In genomic region chr4:135912835-135913234, GRCm38 (mm10) we compare ENCODE assay signal across 10 mouse cellular contexts. TPM values are rescaled to one million over a fixed set of nuclear protein-coding genes. Genes with fewer than 3 reads are reported as not detected.
DNase-seq lines count a peak whose midpoint lies in the region; ATAC-seq and TF ChIP-seq lines count a peak whose summit lies in the region.
"Had no signal": no experiment of that assay in that cellular context is flagged by ENCODE, and none has a peak within 500 bp of the region (broad histone marks: within the 10 kb centered on the region; RNA-seq: fewer than 3 reads in every experiment).

No protein-coding gene starts in this region.

- DNase-seq in 416B (ENCODE audit: low read depth) = peak; percentile 32
- peak; percentile 79 for DNase-seq in brain, embryonic 14.5 days (ENCODE audit: low read depth)
- DNase-seq in liver, postnatal 0 days = no peak
- no peak for DNase-seq in thymus, postnatal 4 days
- no peak for DNase-seq in layer of hippocampus, adult 9-11 months
- DNase-seq in cerebellum, adult 11-12 months = no peak
- DNase-seq: heart, postnatal 36 days; thymus, adult 2 months had no signal

- no peak for TF ChIP-seq CTCF in brain, embryonic 14.5 days (IDR thresholded peaks at IDR 0.05; ENCODE audit: borderline replicate concordance, extremely low read depth, insufficient read depth, insufficient read length)
- TF ChIP-seq CTCF in liver, postnatal 0 days (IDR thresholded peaks at IDR 0.05; ENCODE audit: low read depth) = no peak

- no peak for TF ChIP-seq POLR2A in brain, embryonic 14.5 days (IDR thresholded peaks at IDR 0.05; ENCODE audit: borderline replicate concordance, extremely low read depth, insufficient read depth, insufficient read length, poor library complexity, severe bottlenecking)

- TF ChIP-seq EP300 in liver, postnatal 0 days (IDR thresholded peaks at IDR 0.05; ENCODE audit: low read depth) = no peak

- no peak overlapping the region for H3K4me2 ChIP-seq in hindbrain, embryonic 12.5 days (replicated peaks)
- H3K4me2 ChIP-seq in liver, postnatal 0 days (ENCODE audit: low read depth, low read length) = peak overlapping the region; percentile 14; the same call in 1 of the 2 replicates

- no peaks in the 10 kb centered on the region for H3K36me3 ChIP-seq in hindbrain, embryonic 12.5 days
- peaks cover 4% of the 10 kb centered on the region; the same call in 1 of the 2 replicates for H3K36me3 ChIP-seq in liver, postnatal 0 days (replicated peaks; ENCODE audit: insufficient read depth, low read length)

- H3K27ac ChIP-seq in hindbrain, embryonic 12.5 days = peak overlapping the region; percentile 50
- H3K27ac ChIP-seq in liver, postnatal 0 days (ENCODE audit: low read depth) = no peak overlapping the region; the same call in 1 of the 2 replicates

- no peak overlapping the region for H3K9ac ChIP-seq in hindbrain, embryonic 12.5 days
- H3K9ac ChIP-seq in liver, postnatal 0 days (replicated peaks) = no peak overlapping the region

- no peaks in the 10 kb centered on the region for H3K9me3 ChIP-seq in hindbrain, embryonic 12.5 days (replicated peaks)
- no peaks in the 10 kb centered on the region for H3K9me3 ChIP-seq in liver, postnatal 0 days (ENCODE audit: low read length)

- ATAC-seq in hindbrain, embryonic 12.5 days (ENCODE audit: low FRiP score) = peak; percentile 87
- peak; percentile 41; the same call in 1 of the 2 replicates for ATAC-seq in liver, postnatal 0 days
- ATAC-seq in monocyte, adult 5-6 weeks (replicated peaks; ENCODE audit: insufficient number of reproducible peaks, low FRiP score, low TSS enrichment, poor library complexity, severe bottlenecking) = no peak

- H3K4me1 ChIP-seq in hindbrain, embryonic 12.5 days = peaks cover 11% of the 10 kb centered on the region
- peaks cover 7% of the 10 kb centered on the region; the same call in 1 of the 2 replicates for H3K4me1 ChIP-seq in liver, postnatal 0 days (ENCODE audit: insufficient read depth)

- H3K4me3 ChIP-seq in hindbrain, embryonic 12.5 days = no peak overlapping the region
- H3K4me3 ChIP-seq in liver, postnatal 0 days (ENCODE audit: low read depth, low read length) = peak overlapping the region; percentile 1; the same call in 1 of the 2 replicates

- 27% methylated on average over 3 of the region's 3 CpGs for WGBS in hindbrain, embryonic 12.5 days
- WGBS in liver, postnatal 0 days (ENCODE audit: insufficient replicate concordance) = 35% methylated on average over 3 of the region's 3 CpGs

- no peaks in the 10 kb centered on the region for H3K27me3 ChIP-seq in hindbrain, embryonic 12.5 days
- H3K27me3 ChIP-seq in liver, postnatal 0 days (ENCODE audit: insufficient read depth, low read length) = no peaks in the 10 kb centered on the region

RNA-seq across cellular contexts. Expression of gene Fuca1, which starts 7.7 kb away (rescaled TPM):
- 41.7 and 43.1 TPM in 2 replicates for polyA plus RNA-seq in brain, embryonic 14.5 days (2012; rRNA removed)
- polyA plus RNA-seq in hindbrain, embryonic 12.5 days (2016; fragmentation: Nextera tagmentation; extraction: Ambion mirVana) = 50.2 and 54.1 TPM in 2 replicates
- polyA plus RNA-seq in liver, postnatal 0 days (2015; fragmentation: Nextera tagmentation; extraction: Ambion mirVana) = 45.2 and 50.7 TPM in 2 replicates
- total RNA-seq in monocyte, adult 5-6 weeks (2017) = 180 to 259 TPM (median 226 TPM) in 3 replicates

RNA-seq across cellular contexts. Expression of gene Cnr2, which starts 17.6 kb away (rescaled TPM):
- polyA plus RNA-seq in brain, embryonic 14.5 days (2012; rRNA removed) = 0.19 and 0.25 TPM in 2 replicates
- 0.15 and 0.29 TPM in 2 replicates for polyA plus RNA-seq in hindbrain, embryonic 12.5 days (2016; fragmentation: Nextera tagmentation; extraction: Ambion mirVana)
- polyA plus RNA-seq in liver, postnatal 0 days (2015; fragmentation: Nextera tagmentation; extraction: Ambion mirVana) = 2.5 and 2.6 TPM in 2 replicates
- 12.0 to 23.7 TPM (median 19.9 TPM) in 3 replicates for total RNA-seq in monocyte, adult 5-6 weeks (2017)

RNA-seq across cellular contexts. Expression of gene Hmgcl, which starts 33.4 kb away (rescaled TPM):
- 43.5 and 49.8 TPM in 2 replicates for polyA plus RNA-seq in brain, embryonic 14.5 days (2012; rRNA removed)
- polyA plus RNA-seq in hindbrain, embryonic 12.5 days (2016; fragmentation: Nextera tagmentation; extraction: Ambion mirVana) = 55.6 and 60.2 TPM in 2 replicates
- polyA plus RNA-seq in liver, postnatal 0 days (2015; fragmentation: Nextera tagmentation; extraction: Ambion mirVana) = 351 and 364 TPM in 2 replicates
- 56.8 to 67.9 TPM (median 60.9 TPM) in 3 replicates for total RNA-seq in monocyte, adult 5-6 weeks (2017)

RNA-seq across cellular contexts. Expression of gene Pnrc2, which starts 39.2 kb away (rescaled TPM):
- polyA plus RNA-seq in brain, embryonic 14.5 days (2012; rRNA removed) = 67.1 and 74.4 TPM in 2 replicates
- 152 and 154 TPM in 2 replicates for polyA plus RNA-seq in hindbrain, embryonic 12.5 days (2016; fragmentation: Nextera tagmentation; extraction: Ambion mirVana)
- 53.2 and 55.2 TPM in 2 replicates for polyA plus RNA-seq in liver, postnatal 0 days (2015; fragmentation: Nextera tagmentation; extraction: Ambion mirVana)
- 342 to 380 TPM (median 364 TPM) in 3 replicates for total RNA-seq in monocyte, adult 5-6 weeks (2017)

RNA-seq across cellular contexts. Expression of gene Gale, which starts 50.7 kb away (rescaled TPM):
- 36.3 and 52.0 TPM in 2 replicates for polyA plus RNA-seq in brain, embryonic 14.5 days (2012; rRNA removed)
- polyA plus RNA-seq in hindbrain, embryonic 12.5 days (2016; fragmentation: Nextera tagmentation; extraction: Ambion mirVana) = 35.3 and 35.5 TPM in 2 replicates
- 82.2 and 96.5 TPM in 2 replicates for polyA plus RNA-seq in liver, postnatal 0 days (2015; fragmentation: Nextera tagmentation; extraction: Ambion mirVana)
- 1.5 to 3.7 TPM (median 2.7 TPM) in 3 replicates for total RNA-seq in monocyte, adult 5-6 weeks (2017)

Comparison
In these comparisons a context has a peak if more than half of its experiments do, and no peak if none do; other contexts are left out.
1. DNase-seq: peak in 416B (single experiment) and brain, embryonic 14.5 days (single experiment); none in liver, postnatal 0 days (single experiment), thymus, postnatal 4 days (single experiment), layer of hippocampus, adult 9-11 months (single experiment) and cerebellum, adult 11-12 months (single experiment).